Mouse (Mus musculus): Measurements from ENCODE around the gene Inpp5a. TPM values are rescaled to one million over a fixed set of nuclear protein-coding genes. Genes with fewer than 3 reads are reported as not detected.

The Inpp5a gene
- polyA plus RNA-seq, 1 experiment = 41.4 TPM

DNA sequence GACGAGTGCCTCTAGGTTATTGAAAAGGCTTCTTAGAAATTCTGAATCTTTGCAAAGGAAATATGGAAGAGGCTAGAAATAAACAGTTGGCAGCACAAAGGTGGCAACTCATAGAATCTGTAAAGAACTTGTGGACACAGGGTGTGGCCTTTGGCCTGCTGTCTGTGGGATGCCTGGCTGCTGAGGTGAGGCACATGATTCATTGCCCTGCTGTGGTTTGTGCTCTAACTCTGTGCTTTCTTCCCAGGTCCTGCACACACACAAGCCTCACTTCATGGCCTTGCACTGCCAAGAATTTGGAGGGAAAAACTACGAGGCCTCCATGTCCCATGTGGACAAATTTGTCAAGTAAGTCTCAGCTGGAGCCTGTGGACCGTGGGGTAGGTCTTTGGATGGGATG, 88.8 kb downstream of the Inpp5a start:
- Histone ChIP-seq H3K27me3 (ENCODE audit: control insufficient read depth, insufficient read depth, low read length) (no peaks in the 10 kb centered on the region), H3K4me1 (ENCODE audit: control insufficient read depth, insufficient read depth, low read length) (no peaks in the 10 kb centered on the region), H3K4me3 (ENCODE audit: control insufficient read depth, low read depth, low read length) (no peak overlapping the region), H3K36me3 (ENCODE audit: control insufficient read depth, insufficient read depth, low read length) (no peaks in the 10 kb centered on the region), H3K27ac (ENCODE audit: control insufficient read depth, insufficient read depth, low read depth, low read length) (no peak overlapping the region)
- no peak for TF ChIP-seq CTCF (IDR thresholded peaks at IDR 0.05; ENCODE audit: control insufficient read depth, insufficient read depth, insufficient replicate concordance, low read depth, low read length)
- no peak for TF ChIP-seq POLR2A (IDR thresholded peaks at IDR 0.05; ENCODE audit: control insufficient read depth, low read depth, low read length)

DNA sequence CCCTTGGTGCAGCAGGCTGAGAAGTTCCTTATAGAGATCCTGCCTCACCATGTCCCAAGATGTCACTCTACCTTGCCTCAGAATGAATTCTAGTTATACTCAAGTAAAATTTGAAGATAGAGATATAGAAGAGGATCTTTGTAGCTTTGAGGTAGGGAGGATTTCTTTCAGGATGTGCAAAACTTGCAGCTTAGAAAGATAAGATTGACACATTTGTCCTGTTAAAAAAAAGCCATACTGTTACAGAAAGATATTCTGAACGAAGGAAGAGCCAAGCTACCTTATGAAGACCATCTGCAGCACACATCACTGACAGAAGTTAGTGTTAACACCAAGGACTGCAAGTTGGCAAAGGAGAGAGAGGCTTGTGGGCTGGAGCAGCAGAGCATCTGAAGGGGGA, 90.2 kb downstream of the Inpp5a start:
- no peak overlapping the region for H3K27ac ChIP-seq (ENCODE audit: control insufficient read depth, insufficient read depth, low read depth, low read length)
- no peak for TF ChIP-seq CTCF (IDR thresholded peaks at IDR 0.05; ENCODE audit: control insufficient read depth, insufficient read depth, insufficient replicate concordance, low read depth, low read length)
- no peak for TF ChIP-seq POLR2A (IDR thresholded peaks at IDR 0.05; ENCODE audit: control insufficient read depth, low read depth, low read length)
- H3K27me3 ChIP-seq (ENCODE audit: control insufficient read depth, insufficient read depth, low read length) = no peaks in the 10 kb centered on the region
- H3K4me3 ChIP-seq (ENCODE audit: control insufficient read depth, low read depth, low read length) = no peak overlapping the region
- H3K36me3 ChIP-seq (ENCODE audit: control insufficient read depth, insufficient read depth, low read length) = no peaks in the 10 kb centered on the region
- no peaks in the 10 kb centered on the region for H3K4me1 ChIP-seq (ENCODE audit: control insufficient read depth, insufficient read depth, low read length)

DNA sequence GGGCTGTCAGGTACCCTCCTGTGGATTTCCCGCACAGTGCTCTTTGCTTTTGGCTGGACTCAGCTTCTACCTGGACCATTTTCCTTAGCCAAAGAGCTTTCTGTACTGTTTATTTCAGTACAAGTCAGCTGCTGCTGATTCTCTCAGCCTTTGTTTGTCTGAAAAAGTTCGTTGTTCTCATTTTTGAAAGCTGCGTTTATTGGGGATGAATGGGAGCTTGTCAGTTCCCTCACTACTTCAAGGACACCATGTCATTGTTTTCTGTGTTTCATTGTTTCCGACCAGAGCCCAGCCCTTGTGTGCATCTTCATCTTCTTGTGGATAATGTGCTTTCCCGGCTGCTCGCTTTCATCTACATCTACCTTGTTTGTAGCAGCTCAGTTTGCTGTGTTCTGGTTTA, 90.7 kb downstream of the Inpp5a start:
- Histone ChIP-seq H3K27me3 (ENCODE audit: control insufficient read depth, insufficient read depth, low read length) (no peaks in the 10 kb centered on the region), H3K36me3 (ENCODE audit: control insufficient read depth, insufficient read depth, low read length) (no peaks in the 10 kb centered on the region), H3K4me1 (ENCODE audit: control insufficient read depth, insufficient read depth, low read length) (no peaks in the 10 kb centered on the region), H3K4me3 (ENCODE audit: control insufficient read depth, low read depth, low read length) (no peak overlapping the region), H3K27ac (ENCODE audit: control insufficient read depth, insufficient read depth, low read depth, low read length) (no peak overlapping the region)
- TF ChIP-seq CTCF (IDR thresholded peaks at IDR 0.05; ENCODE audit: control insufficient read depth, insufficient read depth, insufficient replicate concordance, low read depth, low read length) = no peak
- no peak for TF ChIP-seq POLR2A (IDR thresholded peaks at IDR 0.05; ENCODE audit: control insufficient read depth, low read depth, low read length)

DNA sequence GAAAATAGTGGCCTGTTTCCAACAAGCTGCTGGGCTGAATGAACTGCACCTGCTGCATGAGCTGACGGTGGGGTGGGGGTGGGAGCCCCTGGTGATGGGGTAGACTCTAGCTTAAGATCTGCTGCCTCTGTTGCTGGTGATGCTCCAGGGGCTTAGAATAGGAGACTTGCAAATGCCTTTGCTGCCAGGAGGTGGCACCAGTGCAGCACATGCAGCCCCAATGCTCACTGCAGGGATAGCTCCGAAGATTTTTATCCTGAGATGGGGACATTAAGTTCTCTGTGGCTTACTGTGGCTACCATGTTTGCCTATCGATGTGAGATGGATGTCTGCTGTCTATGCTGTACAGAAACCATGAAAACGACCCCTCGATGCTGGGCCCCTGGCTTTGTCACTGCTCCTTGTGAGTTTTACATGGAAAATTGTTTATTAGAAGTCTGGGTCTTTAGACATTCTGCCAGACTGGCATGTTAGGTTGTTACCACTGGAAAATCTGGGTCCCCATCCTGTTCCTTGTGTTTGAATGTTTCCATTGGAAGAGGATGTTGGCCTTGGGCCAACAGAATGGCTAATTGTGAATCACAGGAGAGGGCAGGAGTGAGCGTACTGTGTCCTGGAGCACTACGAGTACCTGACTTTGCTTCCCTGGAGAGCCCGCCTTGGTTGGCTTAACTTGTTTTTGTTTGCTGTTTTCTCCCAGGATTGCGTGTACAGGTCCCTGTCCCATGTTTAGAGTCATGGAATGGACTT, 95.5 kb downstream of the Inpp5a start:
- peak; percentile 55; the same call in 1 of the 2 replicates for TF ChIP-seq CTCF (IDR thresholded peaks at IDR 0.05; ENCODE audit: control insufficient read depth, insufficient read depth, insufficient replicate concordance, low read depth, low read length)
- TF ChIP-seq POLR2A (IDR thresholded peaks at IDR 0.05; ENCODE audit: control insufficient read depth, low read depth, low read length) = no peak
- Histone ChIP-seq H3K27me3 (ENCODE audit: control insufficient read depth, insufficient read depth, low read length) (no peaks in the 10 kb centered on the region), H3K36me3 (ENCODE audit: control insufficient read depth, insufficient read depth, low read length) (no peaks in the 10 kb centered on the region), H3K4me1 (ENCODE audit: control insufficient read depth, insufficient read depth, low read length) (no peaks in the 10 kb centered on the region), H3K27ac (ENCODE audit: control insufficient read depth, insufficient read depth, low read depth, low read length) (no peak overlapping the region), H3K4me3 (ENCODE audit: control insufficient read depth, low read depth, low read length) (no peak overlapping the region)

DNA sequence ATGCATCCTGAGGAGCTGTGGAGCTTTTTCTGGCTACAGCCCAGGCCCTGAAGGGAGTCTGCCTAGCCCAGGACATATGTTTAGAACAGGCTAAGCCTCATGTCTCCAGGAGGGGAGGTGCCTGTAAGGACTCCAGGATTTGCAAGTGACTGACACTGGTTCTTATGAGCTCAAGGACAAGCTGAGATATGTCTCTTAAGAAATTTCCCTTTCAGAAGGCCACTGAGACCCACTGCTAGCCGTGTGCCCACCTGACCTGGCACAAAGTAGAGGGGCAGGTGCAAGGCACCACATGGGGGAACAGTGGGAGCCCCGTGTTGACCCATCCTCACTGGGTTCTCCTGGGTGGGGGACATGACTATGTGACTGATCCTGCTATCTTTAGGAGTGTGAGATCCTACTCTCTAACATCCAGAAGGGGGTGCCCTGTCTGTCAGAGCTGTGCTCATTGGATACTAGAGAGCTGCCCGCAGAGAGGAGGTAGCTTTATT, 100.9 kb downstream of the Inpp5a start:
- no peak overlapping the region for H3K27ac ChIP-seq (ENCODE audit: control insufficient read depth, insufficient read depth, low read depth, low read length)
- no peak overlapping the region for H3K4me3 ChIP-seq (ENCODE audit: control insufficient read depth, low read depth, low read length)
- no peaks in the 10 kb centered on the region for H3K36me3 ChIP-seq (ENCODE audit: control insufficient read depth, insufficient read depth, low read length)
- no peaks in the 10 kb centered on the region for H3K27me3 ChIP-seq (ENCODE audit: control insufficient read depth, insufficient read depth, low read length)
- no peaks in the 10 kb centered on the region for H3K4me1 ChIP-seq (ENCODE audit: control insufficient read depth, insufficient read depth, low read length)
- TF ChIP-seq CTCF (IDR thresholded peaks at IDR 0.05; ENCODE audit: control insufficient read depth, insufficient read depth, insufficient replicate concordance, low read depth, low read length) = no peak
- no peak for TF ChIP-seq POLR2A (IDR thresholded peaks at IDR 0.05; ENCODE audit: control insufficient read depth, low read depth, low read length)

DNA sequence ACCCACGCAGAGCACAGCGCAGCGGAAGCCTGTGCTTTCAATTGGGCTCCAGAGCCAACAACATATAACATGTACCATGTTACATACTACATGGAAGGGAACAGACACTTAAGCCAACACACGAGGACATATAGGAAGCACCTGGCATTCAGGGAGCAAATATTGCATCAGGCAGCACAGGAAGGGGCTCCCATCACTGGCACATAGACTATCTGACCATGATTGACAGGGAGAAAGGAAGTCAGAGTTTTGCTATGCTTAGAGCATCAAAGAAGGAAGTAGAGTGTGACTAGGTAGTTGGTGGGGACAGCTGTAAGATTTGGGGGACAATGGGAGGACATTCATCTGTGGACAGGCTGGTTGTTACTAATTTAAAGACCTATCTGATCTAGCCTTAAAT, 103.4 kb downstream of the Inpp5a start:
- Histone ChIP-seq H3K36me3 (ENCODE audit: control insufficient read depth, insufficient read depth, low read length) (no peaks in the 10 kb centered on the region), H3K4me1 (ENCODE audit: control insufficient read depth, insufficient read depth, low read length) (no peaks in the 10 kb centered on the region), H3K27ac (ENCODE audit: control insufficient read depth, insufficient read depth, low read depth, low read length) (no peak overlapping the region), H3K4me3 (ENCODE audit: control insufficient read depth, low read depth, low read length) (no peak overlapping the region), H3K27me3 (ENCODE audit: control insufficient read depth, insufficient read depth, low read length) (no peaks in the 10 kb centered on the region)
- TF ChIP-seq CTCF (IDR thresholded peaks at IDR 0.05; ENCODE audit: control insufficient read depth, insufficient read depth, insufficient replicate concordance, low read depth, low read length) (no peak), POLR2A (IDR thresholded peaks at IDR 0.05; ENCODE audit: control insufficient read depth, low read depth, low read length) (no peak)

DNA sequence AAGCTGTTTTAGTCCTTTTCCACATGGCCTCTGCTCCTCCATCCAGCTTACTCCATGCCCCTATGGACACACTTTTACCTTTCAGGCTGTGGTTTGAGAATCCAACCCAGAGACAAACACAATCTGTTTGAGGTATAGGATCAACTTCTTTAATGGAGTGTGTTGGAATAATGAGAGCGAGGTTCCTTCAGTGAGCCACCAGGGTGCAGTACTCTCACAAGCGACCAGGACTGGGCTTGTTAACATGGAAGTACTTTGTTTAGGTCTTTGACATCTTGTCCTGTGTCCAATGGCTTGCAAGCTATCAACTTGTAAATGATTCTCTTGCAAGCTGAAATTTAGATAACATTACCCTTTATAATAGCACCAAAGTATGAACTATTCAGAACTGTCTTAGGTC, 104.0 kb downstream of the Inpp5a start:
- Histone ChIP-seq H3K4me3 (ENCODE audit: control insufficient read depth, low read depth, low read length) (no peak overlapping the region), H3K27me3 (ENCODE audit: control insufficient read depth, insufficient read depth, low read length) (no peaks in the 10 kb centered on the region), H3K27ac (ENCODE audit: control insufficient read depth, insufficient read depth, low read depth, low read length) (no peak overlapping the region), H3K4me1 (ENCODE audit: control insufficient read depth, insufficient read depth, low read length) (no peaks in the 10 kb centered on the region), H3K36me3 (ENCODE audit: control insufficient read depth, insufficient read depth, low read length) (no peaks in the 10 kb centered on the region)
- TF ChIP-seq CTCF (IDR thresholded peaks at IDR 0.05; ENCODE audit: control insufficient read depth, insufficient read depth, insufficient replicate concordance, low read depth, low read length) (no peak), POLR2A (IDR thresholded peaks at IDR 0.05; ENCODE audit: control insufficient read depth, low read depth, low read length) (no peak)
